Mouse (Mus musculus) C2C12 (cell line): Measurements from ENCODE around the gene Bst1.

ENCODE experiments used
- CTCF ChIP-seq: IDR thresholded peaks from one replicate; pipeline ENCODE4 v1.5.1; 2011; ENCODE audit not compliant: control insufficient read depth, insufficient read depth, insufficient read length
- FOSL1 ChIP-seq: IDR thresholded peaks from one replicate; pipeline ENCODE4 v1.8.0; 2011; ENCODE audit warnings: mild to moderate bottlenecking, low read length; ENCODE audit not compliant: poor library complexity, insufficient read depth, severe bottlenecking

- TF ChIP-seq CTCF = no peak
- no peak for TF ChIP-seq FOSL1
Measured at GRCm38 (mm10) chr5:43799530-43799929, 19.2 kb upstream of the Bst1 start.
